Mouse (Mus musculus): ENCODE measurements around the gene Zfp277. TPM values are rescaled to one million over a fixed set of nuclear protein-coding genes. Genes with fewer than 3 reads are reported as not detected.
A peak's percentile ranks its signal among the peaks of the same experiment; 100 is the strongest.

Zfp277 gene
- 36.6 and 37.3 TPM in 2 replicates for polyA plus RNA-seq (2016; fragmentation: Nextera tagmentation; extraction: Ambion mirVana)

- H3K4me1 ChIP-seq = peaks cover 35% of the 10 kb centered on the region
- no peaks in the 10 kb centered on the region for H3K9me3 ChIP-seq
- H3K27ac ChIP-seq = peak within 1 kb of the TSS; percentile 92
- under 1% methylated on average over 77 of the region's 80 CpGs for WGBS
- DNase-seq (ENCODE audit: extremely low spot score, low spot score) = peak; percentile 98
- peaks cover 13% of the 10 kb centered on the region for H3K27me3 ChIP-seq (ENCODE audit: poor library complexity, severe bottlenecking)
- peak within 1 kb of the TSS; percentile 81 for H3K4me3 ChIP-seq
- H3K36me3 ChIP-seq (replicated peaks) = no peaks in the 10 kb centered on the region
Observed at GRCm38 (mm10) chr12:40445648-40446449, at the start of gene Zfp277, which contains the start of gene Dock4. Zfp277 (minus strand) TSS chr12:40445902. Dock4 (plus strand) TSS chr12:40445952.

- no peak overlapping the region for H3K4me3 ChIP-seq
- H3K9me3 ChIP-seq = no peaks in the 10 kb centered on the region
- peaks cover 46% of the 10 kb centered on the region for H3K4me1 ChIP-seq
- no peaks in the 10 kb centered on the region for H3K36me3 ChIP-seq (replicated peaks)
- H3K27me3 ChIP-seq (ENCODE audit: poor library complexity, severe bottlenecking) = no peaks in the 10 kb centered on the region
- no peak for DNase-seq (ENCODE audit: extremely low spot score, low spot score)
- H3K27ac ChIP-seq = peak overlapping the region; percentile 51; the same call in 1 of the 2 replicates
- 43% methylated on average over 12 of the region's 12 CpGs for WGBS
Observed at GRCm38 (mm10) chr12:40486047-40486837, 40.5 kb upstream of the Zfp277 start.

GRCm38 (mm10) chr12:40485210-40485609 lies 39.5 kb upstream of the Zfp277 start:
- no peaks in the 10 kb centered on the region for H3K9me3 ChIP-seq
- no peak overlapping the region for H3K27ac ChIP-seq
- 75% methylated on average over 1 of the region's 1 CpGs for WGBS
- peaks cover 39% of the 10 kb centered on the region for H3K4me1 ChIP-seq
- H3K36me3 ChIP-seq (replicated peaks) = no peaks in the 10 kb centered on the region
- H3K27me3 ChIP-seq (ENCODE audit: poor library complexity, severe bottlenecking) = no peaks in the 10 kb centered on the region
- H3K4me3 ChIP-seq = no peak overlapping the region
- no peak for DNase-seq (ENCODE audit: extremely low spot score, low spot score)

GRCm38 (mm10) chr12:40484224-40484623 lies 38.5 kb upstream of the Zfp277 start:
- H3K27me3 ChIP-seq (ENCODE audit: poor library complexity, severe bottlenecking) = no peaks in the 10 kb centered on the region
- 0 out of 2 replicates have a peak overlapping the region, but pooled peaks have one; percentile 53 for H3K27ac ChIP-seq
- WGBS = 34% methylated on average over 3 of the region's 3 CpGs
- no peaks in the 10 kb centered on the region for H3K9me3 ChIP-seq
- H3K36me3 ChIP-seq (replicated peaks) = no peaks in the 10 kb centered on the region
- no peak overlapping the region for H3K4me3 ChIP-seq
- no peak for DNase-seq (ENCODE audit: extremely low spot score, low spot score)
- H3K4me1 ChIP-seq = peaks cover 40% of the 10 kb centered on the region

GRCm38 (mm10) chr12:40477621-40478452 lies 32.1 kb upstream of the Zfp277 start:
- no peak overlapping the region for H3K27ac ChIP-seq

GRCm38 (mm10) chr12:40473709-40474108 lies 28.0 kb upstream of the Zfp277 start:
- Histone ChIP-seq H3K9me3 (no peaks in the 10 kb centered on the region), H3K27ac (no peak overlapping the region), H3K4me3 (no peak overlapping the region), H3K27me3 (ENCODE audit: poor library complexity, severe bottlenecking) (no peaks in the 10 kb centered on the region), H3K36me3 (replicated peaks) (no peaks in the 10 kb centered on the region), H3K4me1 (peaks cover 43% of the 10 kb centered on the region)
- DNase-seq (ENCODE audit: extremely low spot score, low spot score) = no peak
- WGBS = 66% methylated on average over 2 of the region's 2 CpGs

More at GRCm38 (mm10) chr12:40477621-40478452, 32.1 kb upstream of the Zfp277 start:
- WGBS = 61% methylated on average over 8 of the region's 8 CpGs
- H3K4me1 ChIP-seq = peaks cover 32% of the 10 kb centered on the region
- no peaks in the 10 kb centered on the region for H3K27me3 ChIP-seq (ENCODE audit: poor library complexity, severe bottlenecking)
- no peak overlapping the region for H3K4me3 ChIP-seq
- H3K9me3 ChIP-seq = no peaks in the 10 kb centered on the region
- DNase-seq (ENCODE audit: extremely low spot score, low spot score) = no peak
- no peaks in the 10 kb centered on the region for H3K36me3 ChIP-seq (replicated peaks)

- 69% methylated on average over 11 of the region's 11 CpGs for WGBS
- Histone ChIP-seq H3K4me3 (no peak overlapping the region), H3K36me3 (replicated peaks) (no peaks in the 10 kb centered on the region), H3K27me3 (ENCODE audit: poor library complexity, severe bottlenecking) (no peaks in the 10 kb centered on the region), H3K4me1 (peaks cover 39% of the 10 kb centered on the region), H3K27ac (no peak overlapping the region), H3K9me3 (no peaks in the 10 kb centered on the region)
- DNase-seq (ENCODE audit: extremely low spot score, low spot score) = no peak
Observed at GRCm38 (mm10) chr12:40471649-40472399, 26.1 kb upstream of the Zfp277 start.

- Histone ChIP-seq H3K27ac (no peak overlapping the region), H3K4me1 (peaks cover 55% of the 10 kb centered on the region), H3K27me3 (ENCODE audit: poor library complexity, severe bottlenecking) (no peaks in the 10 kb centered on the region), H3K9me3 (no peaks in the 10 kb centered on the region), H3K36me3 (replicated peaks) (no peaks in the 10 kb centered on the region), H3K4me3 (no peak overlapping the region)
- WGBS = 81% methylated on average over 5 of the region's 5 CpGs
- no peak for DNase-seq (ENCODE audit: extremely low spot score, low spot score)
Observed at GRCm38 (mm10) chr12:40469009-40469408, 23.3 kb upstream of the Zfp277 start.

- no peak for DNase-seq (ENCODE audit: extremely low spot score, low spot score)
Observed at GRCm38 (mm10) chr12:40468235-40468634, 22.5 kb upstream of the Zfp277 start.

GRCm38 (mm10) chr12:40464282-40464681 lies 18.6 kb upstream of the Zfp277 start:
- no peak for DNase-seq (ENCODE audit: extremely low spot score, low spot score)
- H3K4me3 ChIP-seq = no peak overlapping the region
- H3K4me1 ChIP-seq = peaks cover 53% of the 10 kb centered on the region
- WGBS = 51% methylated on average over 6 of the region's 6 CpGs
- no peaks in the 10 kb centered on the region for H3K27me3 ChIP-seq (ENCODE audit: poor library complexity, severe bottlenecking)
- no peaks in the 10 kb centered on the region for H3K9me3 ChIP-seq
- peak overlapping the region; percentile 26; the same call in 1 of the 2 replicates for H3K27ac ChIP-seq
- H3K36me3 ChIP-seq (replicated peaks) = no peaks in the 10 kb centered on the region

More at GRCm38 (mm10) chr12:40468235-40468634, 22.5 kb upstream of the Zfp277 start:
- H3K36me3 ChIP-seq (replicated peaks) = no peaks in the 10 kb centered on the region
- H3K4me1 ChIP-seq = peaks cover 53% of the 10 kb centered on the region
- H3K27me3 ChIP-seq (ENCODE audit: poor library complexity, severe bottlenecking) = no peaks in the 10 kb centered on the region
- 95% methylated on average over 4 of the region's 4 CpGs for WGBS
- H3K9me3 ChIP-seq = no peaks in the 10 kb centered on the region
- H3K27ac ChIP-seq = no peak overlapping the region
- H3K4me3 ChIP-seq = no peak overlapping the region

GRCm38 (mm10) chr12:40463828-40464227 lies 18.1 kb upstream of the Zfp277 start:
- no peaks in the 10 kb centered on the region for H3K36me3 ChIP-seq (replicated peaks)
- no peak for DNase-seq (ENCODE audit: extremely low spot score, low spot score)
- H3K27ac ChIP-seq = peak overlapping the region; percentile 26; the same call in 1 of the 2 replicates
- peaks cover 57% of the 10 kb centered on the region for H3K4me1 ChIP-seq
- 61% methylated on average over 2 of the region's 2 CpGs for WGBS
- no peaks in the 10 kb centered on the region for H3K27me3 ChIP-seq (ENCODE audit: poor library complexity, severe bottlenecking)
- no peaks in the 10 kb centered on the region for H3K9me3 ChIP-seq
- H3K4me3 ChIP-seq = no peak overlapping the region

Data from forebrain, embryonic 10.5 days (tissue).